Mouse (Mus musculus): Measurements from ENCODE around the gene Prkce. TPM values are rescaled to one million over a fixed set of nuclear protein-coding genes. Genes with fewer than 3 reads are reported as not detected.

Prkce gene
- total RNA-seq, 2 experiments from 2014 or later: 9.3 to 10.2 TPM

GRCm38 (mm10) chr17:86607981-86608380, 440.4 kb downstream of the Prkce start:
- TF ChIP-seq CTCF (IDR thresholded peaks at IDR 0.05): no peak
- intact Hi-C loops (cut with DNase I): no loop called here
- no peak for DNase-seq
- no peak overlapping the region for H3K27ac ChIP-seq
- H3K4me3 ChIP-seq: no peak overlapping the region

GRCm38 (mm10) chr17:86610271-86610969, 442.8 kb downstream of the Prkce start:
- no peak for TF ChIP-seq CTCF (IDR thresholded peaks at IDR 0.05)
- H3K27ac ChIP-seq: peak overlapping the region; percentile 25
- intact Hi-C loops (cut with DNase I): no loop called here
- no peak overlapping the region for H3K4me3 ChIP-seq
- DNase-seq: peak; percentile 34

- intact Hi-C loops (cut with DNase I): no loop called here
Measured at GRCm38 (mm10) chr17:86611772-86612171, 444.2 kb downstream of the Prkce start.

DNA sequence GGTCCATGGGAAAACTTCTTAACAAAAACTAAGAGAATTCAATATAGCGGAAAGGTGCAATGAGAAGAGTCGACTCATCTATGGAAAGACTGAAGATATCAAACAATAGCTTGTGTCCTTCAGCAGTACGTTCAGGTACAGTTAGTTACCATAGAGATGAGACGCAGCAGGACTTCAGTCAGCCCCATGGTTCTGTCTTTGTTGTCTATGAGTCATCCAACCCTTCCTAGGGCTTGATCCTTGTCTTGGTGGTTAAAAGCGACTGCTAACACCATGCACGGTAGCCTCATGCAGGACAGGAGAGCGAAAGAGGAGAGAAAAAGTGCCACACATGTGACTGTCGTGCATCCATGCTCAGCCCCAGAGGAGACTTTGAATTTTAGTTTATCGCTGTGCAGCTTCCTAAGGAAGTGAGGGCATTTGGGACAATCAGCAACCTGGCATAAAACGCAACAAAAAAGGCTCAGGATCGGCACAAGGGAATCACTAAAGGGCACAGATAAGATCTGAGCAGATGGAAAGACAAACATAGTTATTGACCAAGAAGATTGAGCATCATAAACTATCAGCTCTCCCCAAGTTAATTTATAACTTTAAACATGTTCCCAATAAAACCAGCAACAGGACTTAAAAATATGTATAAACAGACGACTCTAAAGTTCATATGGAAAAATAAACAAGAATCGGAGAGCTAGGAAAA, 448.2 kb downstream of the Prkce start:
- DNase-seq: no peak
- Histone ChIP-seq H3K27ac (no peak overlapping the region), H3K4me3 (no peak overlapping the region)
- no peak for TF ChIP-seq CTCF (IDR thresholded peaks at IDR 0.05)
- intact Hi-C loops (cut with DNase I): no loop called here

More at GRCm38 (mm10) chr17:86611772-86612171, 444.2 kb downstream of the Prkce start:
- no peak for TF ChIP-seq CTCF (IDR thresholded peaks at IDR 0.05)
- no peak overlapping the region for H3K4me3 ChIP-seq
- H3K27ac ChIP-seq: peak overlapping the region; percentile 20; the same call in 1 of the 2 replicates
- no peak for DNase-seq

GRCm38 (mm10) chr17:86617570-86618237, 450.1 kb downstream of the Prkce start:
- TF ChIP-seq CTCF (IDR thresholded peaks at IDR 0.05): no peak
- peak; percentile 35 for DNase-seq
- H3K27ac ChIP-seq: peak overlapping the region; percentile 77
- H3K4me3 ChIP-seq: no peak overlapping the region
- intact Hi-C loops (cut with DNase I): no loop called here

GRCm38 (mm10) chr17:86618431-86618861, 450.9 kb downstream of the Prkce start:
- Histone ChIP-seq H3K4me3 (no peak overlapping the region), H3K27ac (peak overlapping the region; percentile 77)
- intact Hi-C loops (cut with DNase I): no loop called here
- TF ChIP-seq CTCF (IDR thresholded peaks at IDR 0.05): no peak
- peak; percentile 36 for DNase-seq

DNA sequence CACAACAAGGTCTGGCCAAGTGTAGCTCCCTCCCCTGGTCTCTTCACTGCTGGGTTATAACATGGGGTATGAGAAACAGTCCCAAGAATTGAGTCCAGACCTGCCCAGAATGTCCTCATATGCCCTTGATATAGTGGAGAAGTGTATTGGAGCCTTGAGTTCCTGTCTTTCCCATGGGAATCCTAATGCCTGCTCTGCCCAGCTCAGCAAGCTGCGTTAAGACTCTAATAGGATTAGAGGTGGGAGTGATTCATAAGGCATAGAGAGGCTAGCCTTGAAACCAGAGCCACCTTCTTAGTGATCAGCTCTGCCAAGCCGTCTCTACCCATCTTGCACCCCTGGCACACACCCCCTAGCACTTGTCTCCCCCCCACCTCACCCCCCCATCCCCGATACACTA, 455.3 kb downstream of the Prkce start:
- DNase-seq: no peak
- no peak for TF ChIP-seq CTCF (IDR thresholded peaks at IDR 0.05)
- intact Hi-C loops (cut with DNase I): no loop called here
- Histone ChIP-seq H3K4me3 (no peak overlapping the region), H3K27ac (no peak overlapping the region)

- no peak overlapping the region for H3K27ac ChIP-seq
- no peak overlapping the region for H3K4me3 ChIP-seq
- TF ChIP-seq CTCF (IDR thresholded peaks at IDR 0.05): no peak
- intact Hi-C loops (cut with DNase I): no loop called here
- DNase-seq: no peak
Measured at GRCm38 (mm10) chr17:86626523-86626922, 458.9 kb downstream of the Prkce start.

DNA sequence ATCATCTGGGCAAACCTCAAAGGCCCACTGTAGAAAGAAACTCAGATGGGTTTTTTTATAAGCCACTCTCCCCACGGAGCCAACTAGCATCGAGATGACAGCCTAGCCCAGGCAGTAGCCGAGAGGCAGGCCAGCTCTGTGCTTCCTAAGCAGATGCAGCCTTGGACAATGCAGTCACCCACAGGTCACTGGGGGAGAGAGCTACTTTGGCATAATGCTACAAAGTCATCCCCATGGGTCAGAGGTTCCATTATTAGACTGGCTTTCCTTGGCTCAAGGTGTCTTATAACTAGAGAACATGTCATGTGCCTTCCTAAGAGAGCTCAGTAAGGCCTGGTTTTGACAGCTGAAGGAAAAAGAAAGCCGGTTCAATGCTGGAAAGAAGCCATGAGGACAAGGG, 465.5 kb downstream of the Prkce start:
- H3K4me3 ChIP-seq: no peak overlapping the region
- DNase-seq: no peak
- TF ChIP-seq CTCF (IDR thresholded peaks at IDR 0.05): no peak
- intact Hi-C loops (cut with DNase I): no loop called here
- no peak overlapping the region for H3K27ac ChIP-seq

- no peak overlapping the region for H3K27ac ChIP-seq
- no peak for DNase-seq
- intact Hi-C loops (cut with DNase I): no loop called here
- TF ChIP-seq CTCF (IDR thresholded peaks at IDR 0.05): no peak
- H3K4me3 ChIP-seq: no peak overlapping the region
Measured at GRCm38 (mm10) chr17:86637311-86637710, 469.7 kb downstream of the Prkce start.

DNA sequence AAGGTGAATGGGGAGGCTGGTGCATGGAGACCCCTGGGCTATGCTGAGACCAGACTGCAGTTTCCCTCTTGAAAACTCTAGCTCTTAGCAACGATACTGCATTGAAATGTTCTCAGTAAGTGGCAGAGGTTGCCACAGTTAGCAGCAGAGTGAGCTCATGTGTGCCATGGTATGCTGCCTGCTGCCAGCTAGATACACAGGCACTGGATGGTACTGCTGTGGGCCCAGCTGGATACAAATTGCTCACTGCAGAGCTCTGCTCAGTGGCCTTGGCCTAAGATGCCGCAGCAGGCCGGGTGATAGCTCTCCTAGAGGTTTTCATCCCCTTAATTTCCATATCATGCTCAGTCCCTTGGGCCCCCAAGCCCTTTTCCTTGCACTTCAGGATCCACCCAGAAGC, 471.7 kb downstream of the Prkce start:
- DNase-seq: no peak
- intact Hi-C loops (cut with DNase I): no loop called here
- Histone ChIP-seq H3K27ac (no peak overlapping the region), H3K4me3 (no peak overlapping the region)
- TF ChIP-seq CTCF (IDR thresholded peaks at IDR 0.05): no peak

- no peak for TF ChIP-seq CTCF (IDR thresholded peaks at IDR 0.05)
- Histone ChIP-seq H3K4me3 (no peak overlapping the region), H3K27ac (no peak overlapping the region)
- intact Hi-C loops (cut with DNase I): no loop called here
- DNase-seq: no peak
Measured at GRCm38 (mm10) chr17:86647226-86647625, 479.6 kb downstream of the Prkce start.

DNA sequence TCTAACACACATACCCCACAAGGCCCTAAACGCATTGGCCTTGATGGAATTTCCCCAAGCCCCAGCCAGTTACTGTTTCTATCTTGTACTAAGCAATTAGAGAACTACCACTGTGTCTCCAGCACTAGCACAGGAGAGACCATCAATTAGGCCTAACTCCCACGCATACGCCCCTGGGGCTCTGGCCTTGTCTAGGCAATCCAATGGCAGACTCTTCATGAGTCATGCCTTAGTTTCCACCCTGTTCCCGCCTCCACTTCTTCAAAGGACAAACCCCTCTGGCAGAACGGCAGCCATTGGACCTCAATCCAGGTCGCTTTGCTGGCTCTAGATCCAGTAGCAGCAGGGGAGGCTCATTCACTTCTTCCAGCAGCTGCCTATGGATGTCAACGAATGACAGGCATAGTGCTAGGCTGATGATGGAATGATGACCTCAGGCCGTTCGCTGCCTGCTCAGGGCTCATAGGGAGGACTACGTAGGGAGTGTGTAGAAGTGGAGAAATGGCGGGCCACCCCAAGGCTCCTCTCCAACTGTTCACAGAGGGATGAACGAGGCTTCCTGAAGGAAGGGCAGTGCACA, 481.4 kb downstream of the Prkce start:
- DNase-seq: no peak
- Histone ChIP-seq H3K27ac (no peak overlapping the region), H3K4me3 (no peak overlapping the region)
- TF ChIP-seq CTCF (IDR thresholded peaks at IDR 0.05): no peak
- intact Hi-C loops (cut with DNase I): no loop called here

All from gastrocnemius, adult 2 months (tissue).